Mouse (Mus musculus): ENCODE results near the gene Rasgef1c. TPM values are rescaled to one million over a fixed set of nuclear protein-coding genes. Genes with fewer than 3 reads are reported as not detected.

Rasgef1c gene
- polyA plus RNA-seq, 1 experiment from 2014 or later, result 0.18 TPM

DNA sequence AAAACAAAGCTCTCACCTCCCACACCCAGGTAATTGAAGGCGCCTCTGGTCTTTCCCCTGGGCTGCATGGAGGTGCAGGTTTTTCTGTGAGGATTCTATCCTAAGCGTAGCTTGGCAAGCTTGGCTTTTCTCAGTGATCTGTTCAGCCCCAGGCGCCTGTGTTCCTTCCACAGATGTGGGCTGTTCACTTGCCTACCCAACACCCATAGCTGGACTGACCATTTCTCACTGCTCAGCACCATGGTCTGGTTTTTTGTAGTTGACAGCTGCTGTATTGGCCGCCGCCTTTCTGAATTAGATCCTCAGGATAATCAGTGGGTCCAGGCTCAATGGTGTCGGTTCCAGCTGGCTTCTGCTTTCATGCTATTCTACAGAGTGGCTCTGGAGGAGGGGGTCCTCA lies 26.0 kb downstream of the Rasgef1c start:
- H3K4me1 ChIP-seq, result peaks cover 31% of the 10 kb centered on the region
- ATAC-seq (replicated peaks; ENCODE audit: low FRiP score), result no peak

DNA sequence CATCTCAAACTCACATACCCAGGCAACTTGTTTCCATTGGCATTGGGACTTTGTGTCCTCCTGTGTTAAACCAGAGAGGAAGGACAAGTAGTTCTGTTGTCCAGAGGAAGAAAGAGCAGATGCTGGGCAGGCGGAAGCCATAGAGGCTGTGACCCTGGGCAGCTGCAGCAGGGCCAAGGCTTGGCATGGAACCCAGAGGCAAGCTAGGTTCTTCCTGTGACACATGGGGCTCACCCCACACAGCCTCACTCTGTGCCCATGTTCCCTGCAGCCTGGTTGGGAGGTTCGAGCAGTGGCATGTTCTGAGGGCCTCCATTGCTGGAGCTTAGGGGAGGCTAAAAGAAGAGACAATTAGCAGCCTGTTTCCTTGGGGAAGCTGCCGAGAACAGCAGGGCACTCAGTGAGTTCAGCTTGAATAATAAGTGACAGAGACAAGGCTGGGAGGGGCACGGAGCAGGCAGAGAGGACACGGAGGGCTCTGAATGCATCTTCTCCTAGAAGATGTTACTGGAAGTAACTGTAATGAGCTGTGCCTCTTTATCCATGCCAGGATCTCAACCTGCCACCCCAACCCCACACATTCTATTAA lies 29.5 kb downstream of the Rasgef1c start:
- no peak for ATAC-seq (replicated peaks; ENCODE audit: low FRiP score)
- H3K4me2 ChIP-seq, result no peak overlapping the region
- 33% methylated on average over 5 of the region's 5 CpGs for WGBS

More for the DNA sequence above, 26.0 kb downstream of the Rasgef1c start:
- H3K27me3 ChIP-seq, result peaks cover 23% of the 10 kb centered on the region
- no peak overlapping the region for H3K4me3 ChIP-seq (replicated peaks)
- 66% methylated on average over 6 of the region's 6 CpGs for WGBS
- no peaks in the 10 kb centered on the region for H3K9me3 ChIP-seq (replicated peaks)
- no peaks in the 10 kb centered on the region for H3K36me3 ChIP-seq
- H3K4me2 ChIP-seq, result no peak overlapping the region
- no peak overlapping the region for H3K27ac ChIP-seq
- no peak overlapping the region for H3K9ac ChIP-seq

DNA sequence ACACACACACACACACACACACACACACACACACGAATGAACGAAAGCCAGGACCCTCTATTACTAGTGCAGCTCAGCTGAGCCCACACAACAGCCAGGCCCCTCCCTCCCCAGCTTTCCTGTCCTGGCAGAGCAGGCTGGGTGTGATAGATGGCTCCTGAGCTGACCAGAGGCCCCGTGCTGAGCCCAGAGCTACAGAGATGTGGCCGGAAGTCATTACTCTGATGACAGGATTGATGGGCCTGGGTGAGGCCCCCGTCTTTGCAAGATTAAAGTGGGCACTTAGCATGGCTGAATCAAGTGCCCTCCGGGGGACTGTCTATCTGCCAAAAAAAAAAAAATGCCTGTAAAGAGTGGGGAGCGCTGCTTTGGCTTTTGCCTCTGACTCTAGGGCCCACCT lies 30.2 kb downstream of the Rasgef1c start:
- Histone ChIP-seq H3K9ac (no peak overlapping the region), H3K27me3 (peaks cover 20% of the 10 kb centered on the region), H3K36me3 (no peaks in the 10 kb centered on the region), H3K9me3 (replicated peaks) (no peaks in the 10 kb centered on the region), H3K27ac (no peak overlapping the region), H3K4me3 (replicated peaks) (no peak overlapping the region), H3K4me2 (no peak overlapping the region), H3K4me1 (peaks cover 24% of the 10 kb centered on the region)
- peak; percentile 88 for ATAC-seq (replicated peaks; ENCODE audit: low FRiP score)
- WGBS, result 2% methylated on average over 7 of the region's 7 CpGs

More for the DNA sequence above, 29.5 kb downstream of the Rasgef1c start:
- peaks cover 23% of the 10 kb centered on the region for H3K27me3 ChIP-seq
- H3K4me1 ChIP-seq, result peaks cover 31% of the 10 kb centered on the region
- no peak overlapping the region for H3K4me3 ChIP-seq (replicated peaks)
- no peak overlapping the region for H3K27ac ChIP-seq
- H3K36me3 ChIP-seq, result no peaks in the 10 kb centered on the region
- H3K9ac ChIP-seq, result no peak overlapping the region
- no peaks in the 10 kb centered on the region for H3K9me3 ChIP-seq (replicated peaks)

DNA sequence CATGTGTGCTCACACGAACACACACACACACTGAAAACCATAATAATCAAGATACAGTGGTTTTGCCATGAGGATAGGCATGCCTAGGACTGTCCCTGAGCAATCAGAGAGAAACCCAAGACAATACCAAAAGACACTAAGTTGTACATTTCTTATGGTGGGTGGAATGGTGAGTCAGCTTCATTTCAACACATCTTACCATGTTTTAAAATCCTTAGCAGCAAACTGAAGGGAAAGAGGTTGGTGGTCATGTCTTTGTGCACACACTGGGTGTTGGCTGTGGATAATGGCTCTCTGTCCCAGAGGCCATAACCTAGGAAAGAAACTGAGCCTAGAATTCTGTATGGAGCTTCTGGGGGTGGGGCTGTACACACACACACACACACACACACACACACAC lies 32.2 kb downstream of the Rasgef1c start:
- no peak for ATAC-seq (replicated peaks; ENCODE audit: low FRiP score)
- Histone ChIP-seq H3K9ac (no peak overlapping the region), H3K27me3 (peaks cover under 1% of the 10 kb centered on the region; the same call in 1 of the 2 replicates), H3K36me3 (no peaks in the 10 kb centered on the region), H3K4me1 (peaks cover 22% of the 10 kb centered on the region), H3K4me3 (replicated peaks) (no peak overlapping the region), H3K9me3 (replicated peaks) (no peaks in the 10 kb centered on the region), H3K27ac (no peak overlapping the region), H3K4me2 (no peak overlapping the region)
- 89% methylated on average over 1 of the region's 1 CpGs for WGBS

DNA sequence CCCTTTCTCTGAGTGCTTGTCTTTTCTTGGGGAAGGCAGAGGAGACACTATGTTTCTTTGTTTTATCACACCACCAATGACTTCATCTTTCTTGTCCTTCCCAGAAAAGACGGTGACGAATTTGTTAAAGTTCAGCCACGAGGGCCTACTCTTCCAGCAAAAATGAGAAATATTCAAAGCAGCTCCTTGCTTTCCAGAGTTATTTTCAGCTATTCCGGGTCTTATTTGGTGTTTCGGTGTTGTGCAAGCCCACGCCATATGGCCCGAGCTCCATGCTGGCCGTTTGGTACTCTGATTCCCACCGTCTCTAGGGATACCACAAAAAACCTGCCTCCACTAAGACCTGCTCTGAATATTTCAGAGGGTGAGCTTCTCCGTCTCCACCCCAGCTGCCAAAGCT lies 32.7 kb downstream of the Rasgef1c start:
- Histone ChIP-seq H3K4me1 (peaks cover 22% of the 10 kb centered on the region), H3K4me2 (no peak overlapping the region), H3K9ac (no peak overlapping the region), H3K27ac (no peak overlapping the region), H3K9me3 (replicated peaks) (no peaks in the 10 kb centered on the region), H3K36me3 (no peaks in the 10 kb centered on the region), H3K4me3 (replicated peaks) (no peak overlapping the region), H3K27me3 (no peaks in the 10 kb centered on the region)
- no peak for ATAC-seq (replicated peaks; ENCODE audit: low FRiP score)
- WGBS, result 60% methylated on average over 10 of the region's 10 CpGs

DNA sequence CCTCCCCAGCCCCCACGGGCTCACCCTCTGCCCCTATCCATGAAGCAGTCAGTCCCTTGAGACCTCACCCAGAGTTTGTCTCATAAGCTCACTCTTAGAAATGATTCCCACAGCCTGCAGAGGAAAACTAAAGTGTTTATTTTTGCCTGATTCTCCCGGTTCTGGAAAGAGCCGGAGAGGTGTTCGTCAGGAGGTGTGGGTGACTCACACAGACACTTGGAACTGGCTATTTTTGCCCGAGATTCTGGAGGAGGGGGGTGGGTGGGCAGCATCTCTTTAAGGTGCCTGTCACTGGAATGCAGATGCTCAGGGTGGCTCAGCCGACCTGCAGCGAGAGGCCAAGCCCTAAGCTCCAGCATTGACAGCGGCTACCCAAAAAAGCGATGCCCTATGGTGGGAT lies 34.8 kb downstream of the Rasgef1c start:
- no peaks in the 10 kb centered on the region for H3K27me3 ChIP-seq
- H3K9ac ChIP-seq, result no peak overlapping the region
- no peak overlapping the region for H3K4me3 ChIP-seq (replicated peaks)
- H3K4me2 ChIP-seq, result no peak overlapping the region
- H3K4me1 ChIP-seq, result peaks cover 14% of the 10 kb centered on the region
- no peak for ATAC-seq (replicated peaks; ENCODE audit: low FRiP score)
- WGBS, result 69% methylated on average over 9 of the region's 9 CpGs
- H3K36me3 ChIP-seq, result no peaks in the 10 kb centered on the region
- no peaks in the 10 kb centered on the region for H3K9me3 ChIP-seq (replicated peaks)
- H3K27ac ChIP-seq, result no peak overlapping the region

DNA sequence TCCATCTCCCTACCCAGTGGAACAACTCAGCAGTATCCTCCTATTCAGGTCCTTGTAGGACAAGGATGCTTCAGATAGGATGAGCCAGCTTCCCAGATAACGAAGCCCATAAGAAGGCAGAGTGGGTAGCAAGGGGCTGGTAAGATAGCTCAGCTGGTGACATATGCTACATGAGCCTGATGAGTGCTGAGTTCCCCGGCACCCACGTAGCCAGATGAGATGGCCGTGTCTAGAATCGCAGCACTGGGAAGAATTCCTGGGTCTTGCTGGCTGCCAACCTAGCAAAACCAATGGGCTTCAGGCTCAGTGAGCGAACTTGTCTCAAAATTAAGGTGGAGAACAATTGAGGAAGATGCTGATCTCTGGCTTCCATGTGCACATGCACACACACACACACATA lies 36.1 kb downstream of the Rasgef1c start:
- H3K27me3 ChIP-seq, result no peaks in the 10 kb centered on the region
- no peaks in the 10 kb centered on the region for H3K36me3 ChIP-seq
- H3K4me3 ChIP-seq (replicated peaks), result no peak overlapping the region
- no peak overlapping the region for H3K9ac ChIP-seq
- H3K4me1 ChIP-seq, result 0 out of 2 replicates have a peak, but pooled peaks cover 2% of the 10 kb centered on the region
- no peaks in the 10 kb centered on the region for H3K9me3 ChIP-seq (replicated peaks)
- no peak for ATAC-seq (replicated peaks; ENCODE audit: low FRiP score)
- no peak overlapping the region for H3K4me2 ChIP-seq
- WGBS, result 95% methylated on average over 6 of the region's 6 CpGs
- no peak overlapping the region for H3K27ac ChIP-seq

DNA sequence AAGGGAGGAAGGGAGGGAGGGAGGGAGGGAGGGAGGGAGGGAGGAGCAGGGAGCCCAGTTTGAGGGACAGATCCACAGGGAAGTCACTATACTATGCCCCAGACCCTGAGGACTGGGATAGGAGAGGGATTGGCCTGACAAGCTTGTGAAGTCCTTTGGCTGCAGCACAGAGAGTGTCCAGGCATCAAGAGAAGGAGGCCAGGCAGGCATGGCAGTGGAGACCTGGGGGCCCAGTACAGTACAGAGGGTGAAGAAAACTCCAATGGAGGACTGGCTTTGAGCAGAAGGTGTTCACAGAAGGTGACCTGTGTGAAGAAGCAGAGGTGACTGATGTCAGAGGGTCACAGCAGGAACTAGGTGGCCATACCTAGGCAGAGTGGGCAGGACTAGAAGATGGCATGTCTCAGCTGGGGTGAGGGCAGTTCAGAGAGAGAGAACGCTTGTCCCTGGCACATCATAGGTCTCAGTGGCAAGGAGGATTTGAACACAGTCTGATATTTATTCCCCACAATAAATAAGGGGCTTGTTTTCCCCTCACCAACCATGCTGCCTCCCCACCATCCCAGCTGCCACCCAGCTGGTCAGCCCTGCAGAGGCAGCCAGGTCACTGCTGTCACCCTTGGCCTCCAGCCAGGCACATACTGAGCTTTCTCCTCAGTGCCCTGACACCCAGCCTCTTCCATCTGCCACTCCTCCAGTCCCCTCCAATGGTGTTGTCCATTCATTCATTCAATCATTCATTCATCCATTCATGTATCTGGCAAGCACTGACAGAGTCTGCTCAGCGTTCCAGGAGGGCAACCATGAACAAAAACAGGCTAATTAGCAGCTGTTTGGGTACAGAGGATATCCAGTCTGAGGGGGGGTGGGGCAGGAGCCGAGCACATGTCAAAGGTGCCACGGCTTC lies 36.9 kb downstream of the Rasgef1c start:
- Histone ChIP-seq H3K27me3 (no peaks in the 10 kb centered on the region), H3K4me2 (no peak overlapping the region), H3K9ac (no peak overlapping the region), H3K36me3 (no peaks in the 10 kb centered on the region), H3K9me3 (replicated peaks) (no peaks in the 10 kb centered on the region), H3K4me1 (0 out of 2 replicates have a peak, but pooled peaks cover 2% of the 10 kb centered on the region), H3K4me3 (replicated peaks) (no peak overlapping the region), H3K27ac (no peak overlapping the region)
- WGBS, result 47% methylated on average over 4 of the region's 4 CpGs
- ATAC-seq (replicated peaks; ENCODE audit: low FRiP score), result peak; percentile 58; the same call in 1 of the 2 replicates

DNA sequence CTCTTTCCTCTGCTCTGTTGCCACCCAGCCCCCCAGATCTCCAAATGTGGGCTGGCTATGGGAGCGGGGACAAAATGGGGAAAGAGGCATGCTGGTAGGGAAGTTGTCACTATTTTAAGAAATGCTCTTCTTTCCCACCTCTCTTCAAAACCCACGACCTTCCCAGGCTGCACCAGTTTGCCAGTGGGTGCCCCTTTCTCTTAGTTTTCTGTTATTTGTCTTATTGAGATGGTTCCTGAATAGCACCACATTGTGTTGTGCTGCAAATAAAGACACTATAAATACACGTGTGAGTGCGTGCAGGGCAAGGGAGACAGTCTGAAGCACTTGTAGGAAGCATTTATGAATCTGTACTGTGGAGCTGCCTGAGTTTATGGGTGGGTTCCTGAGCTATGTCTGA lies 41.2 kb downstream of the Rasgef1c start:
- 72% methylated on average over 4 of the region's 4 CpGs for WGBS
- ATAC-seq (replicated peaks; ENCODE audit: low FRiP score), result no peak
- Histone ChIP-seq H3K27me3 (no peaks in the 10 kb centered on the region), H3K9ac (no peak overlapping the region), H3K4me3 (replicated peaks) (no peak overlapping the region), H3K9me3 (replicated peaks) (no peaks in the 10 kb centered on the region), H3K4me1 (0 out of 2 replicates have a peak, but pooled peaks cover 2% of the 10 kb centered on the region), H3K36me3 (no peaks in the 10 kb centered on the region), H3K4me2 (no peak overlapping the region), H3K27ac (no peak overlapping the region)

DNA sequence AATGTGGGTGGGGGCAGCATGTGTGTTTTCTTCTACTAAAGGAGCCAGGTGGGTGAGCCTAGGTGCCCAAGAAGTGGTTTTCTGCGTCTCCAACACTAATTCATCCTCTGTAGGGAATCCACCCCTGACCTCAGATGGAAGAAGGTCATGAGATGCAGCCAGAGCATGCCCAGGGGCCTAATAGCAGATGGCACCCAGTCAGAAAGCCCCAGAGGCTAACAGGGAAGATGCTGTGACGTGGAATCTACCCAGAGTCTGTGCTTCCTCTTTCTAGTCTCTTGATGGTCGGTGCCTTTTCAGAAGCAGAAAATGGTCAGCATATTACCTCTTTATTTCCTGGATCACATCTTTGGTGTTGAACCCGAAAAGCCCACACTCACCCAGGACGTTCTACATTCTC lies 42.3 kb downstream of the Rasgef1c start:
- 81% methylated on average over 5 of the region's 5 CpGs for WGBS
- Histone ChIP-seq H3K36me3 (no peaks in the 10 kb centered on the region), H3K27ac (no peak overlapping the region), H3K4me2 (no peak overlapping the region), H3K27me3 (no peaks in the 10 kb centered on the region), H3K4me3 (replicated peaks) (no peak overlapping the region), H3K4me1 (no peaks in the 10 kb centered on the region), H3K9me3 (replicated peaks) (no peaks in the 10 kb centered on the region), H3K9ac (no peak overlapping the region)
- no peak for ATAC-seq (replicated peaks; ENCODE audit: low FRiP score)

DNA sequence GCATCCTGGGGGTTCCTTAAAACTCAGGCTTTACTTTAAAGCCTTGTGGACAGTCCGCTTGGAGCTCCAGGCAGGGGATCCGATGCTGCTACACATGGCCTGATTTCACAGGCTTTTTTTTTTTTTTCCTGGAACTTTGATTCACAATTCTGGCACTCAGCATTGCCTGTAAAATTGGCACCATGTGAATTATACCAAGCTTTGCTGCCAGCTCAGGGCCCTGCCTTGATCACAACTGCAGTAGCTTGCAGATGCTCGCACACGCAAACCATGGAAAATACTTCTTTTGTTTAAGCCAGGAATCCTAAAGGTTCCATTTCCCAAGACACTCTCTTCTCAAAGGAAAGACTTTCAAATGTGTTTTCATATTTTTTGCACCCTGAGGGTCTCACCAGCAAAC lies 44.1 kb downstream of the Rasgef1c start:
- H3K4me3 ChIP-seq (replicated peaks), result no peak overlapping the region
- H3K27ac ChIP-seq, result no peak overlapping the region
- H3K9me3 ChIP-seq (replicated peaks), result no peaks in the 10 kb centered on the region
- 94% methylated on average over 4 of the region's 4 CpGs for WGBS
- no peaks in the 10 kb centered on the region for H3K27me3 ChIP-seq
- no peak overlapping the region for H3K9ac ChIP-seq
- no peak for ATAC-seq (replicated peaks; ENCODE audit: low FRiP score)
- H3K36me3 ChIP-seq, result no peaks in the 10 kb centered on the region
- no peak overlapping the region for H3K4me2 ChIP-seq
- no peaks in the 10 kb centered on the region for H3K4me1 ChIP-seq

DNA sequence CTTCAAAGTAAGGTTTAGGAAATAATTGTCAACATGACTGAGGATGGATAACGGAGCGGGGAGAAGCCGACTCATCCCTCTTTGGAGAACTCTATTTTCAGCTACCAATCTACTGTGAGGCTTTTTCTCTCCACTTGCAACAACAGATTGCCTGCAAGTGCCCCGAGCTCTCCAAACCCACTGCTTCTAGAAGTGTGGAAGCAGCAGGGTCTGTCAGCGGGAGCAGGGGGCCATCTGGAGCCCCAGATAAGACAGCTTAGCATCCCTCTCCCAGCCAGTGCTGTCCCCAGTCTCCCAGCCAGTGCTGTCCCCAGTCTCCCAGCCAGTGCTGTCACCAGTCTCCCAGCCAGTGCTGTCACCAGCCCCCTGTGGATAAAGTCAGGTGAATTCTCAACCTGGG lies 48.2 kb downstream of the Rasgef1c start:
- H3K36me3 ChIP-seq, result no peaks in the 10 kb centered on the region
- peaks cover under 1% of the 10 kb centered on the region; the same call in 1 of the 2 replicates for H3K27me3 ChIP-seq
- H3K4me3 ChIP-seq (replicated peaks), result no peak overlapping the region
- ATAC-seq (replicated peaks; ENCODE audit: low FRiP score), result no peak
- WGBS, result 86% methylated on average over 5 of the region's 5 CpGs
- H3K9me3 ChIP-seq (replicated peaks), result no peaks in the 10 kb centered on the region
- no peak overlapping the region for H3K4me2 ChIP-seq
- no peaks in the 10 kb centered on the region for H3K4me1 ChIP-seq
- no peak overlapping the region for H3K27ac ChIP-seq
- H3K9ac ChIP-seq, result no peak overlapping the region
